Mouse (Mus musculus) yolk sac, embryonic 10.5 days (tissue): Measurements from ENCODE around the gene Fam172a.

ENCODE experiments used
- DNase-seq: peaks from one replicate; pipeline ENCODE4 v3.0.0-alpha.2; 2017; ENCODE audit warnings: low spot score

The Fam172a gene

DNA sequence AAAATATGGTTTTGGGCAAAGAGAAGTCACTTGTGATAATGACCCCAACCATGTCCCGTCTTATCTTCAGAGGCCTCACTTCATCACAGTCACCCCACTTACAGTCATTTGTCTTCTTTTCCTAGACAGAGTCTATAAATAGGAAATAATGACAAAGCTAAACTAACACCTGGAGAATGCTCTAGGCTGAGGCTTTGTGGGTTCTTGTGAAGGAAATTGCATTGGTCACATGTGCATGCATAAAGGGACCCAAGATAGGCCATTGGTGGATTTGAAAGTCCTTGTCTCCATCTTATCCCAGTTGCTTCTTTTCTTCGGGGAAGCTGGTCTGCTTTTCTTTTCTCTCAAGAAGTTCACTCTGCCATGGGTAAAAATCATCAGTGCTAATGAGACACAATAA is 400.5 kb downstream of the Fam172a start:
- DNase-seq, result no peak

DNA sequence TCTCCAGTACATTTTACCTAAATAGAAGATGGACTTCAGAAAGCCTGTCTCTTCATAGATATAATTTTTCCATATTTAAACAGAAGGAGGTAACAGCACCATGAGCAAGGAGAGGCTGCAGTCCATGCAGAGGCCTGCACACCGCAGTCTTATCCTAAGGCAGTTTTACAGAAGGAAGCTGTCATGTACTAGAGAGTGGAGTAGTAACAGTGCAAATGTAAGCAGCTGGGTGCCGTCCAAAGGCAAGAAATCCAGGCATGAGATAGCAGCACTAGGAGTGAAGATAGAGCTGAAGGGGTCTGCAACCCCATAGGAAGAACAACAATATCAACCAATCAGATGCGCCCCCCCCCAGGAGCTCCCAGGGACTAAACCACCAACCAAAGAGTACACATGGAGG is 403.0 kb downstream of the Fam172a start:
- no peak for DNase-seq

DNA sequence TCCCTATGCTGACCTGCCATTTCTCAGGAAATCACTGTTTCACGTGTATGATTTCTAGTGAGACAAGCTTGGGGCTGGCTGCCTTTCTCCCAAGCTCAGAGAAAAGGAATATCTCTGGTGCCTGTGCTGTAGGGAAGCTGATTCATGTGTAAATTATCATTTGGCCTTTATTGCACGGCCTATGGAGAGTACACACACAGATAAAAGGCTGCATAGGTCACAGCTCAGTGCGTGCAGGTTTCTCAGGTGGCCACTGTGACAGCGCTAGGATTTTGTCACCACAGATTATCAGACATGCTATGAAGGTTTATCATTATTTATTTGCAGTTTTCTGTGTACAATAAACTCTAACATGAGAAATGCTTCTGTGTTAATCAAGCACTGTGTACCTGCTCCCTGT is 408.8 kb downstream of the Fam172a start:
- no peak for DNase-seq

DNA sequence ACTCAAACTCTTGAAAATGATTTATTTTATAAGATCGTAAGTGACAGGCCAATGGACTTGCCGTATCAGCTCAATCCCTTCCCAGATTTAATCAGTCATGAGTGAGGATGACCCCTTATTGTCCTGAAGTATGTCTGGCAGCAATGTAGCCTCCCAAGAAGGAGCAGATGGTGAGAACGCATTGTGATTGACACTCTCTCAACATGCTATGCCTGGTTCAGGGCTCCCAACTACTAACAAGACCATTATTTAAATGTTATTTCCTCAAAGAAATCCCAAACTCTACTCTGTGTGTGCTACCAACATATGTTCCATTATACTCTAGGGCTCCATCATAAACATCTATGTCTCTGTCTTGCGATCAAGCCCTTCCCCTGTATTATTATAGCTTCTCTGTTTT is 412.1 kb downstream of the Fam172a start:
- DNase-seq, result no peak

DNA sequence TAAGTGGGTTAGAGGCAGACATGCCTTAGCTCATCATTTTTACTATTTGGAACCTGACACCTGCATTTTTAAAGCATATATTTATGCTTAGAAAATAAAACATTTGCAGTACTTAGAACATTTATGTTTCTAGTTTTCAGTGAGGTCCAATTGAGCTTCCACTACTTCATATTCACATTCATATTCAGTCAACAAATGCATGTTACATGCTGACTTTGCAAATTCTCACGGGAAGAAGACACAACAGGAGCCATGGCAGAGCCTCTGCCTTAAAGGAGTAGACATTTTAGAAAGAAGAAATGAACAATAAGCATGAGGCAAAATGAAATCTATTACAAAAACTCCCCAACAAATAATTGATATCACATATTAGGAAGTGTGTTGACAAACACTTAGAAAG is 416.9 kb downstream of the Fam172a start:
- no peak for DNase-seq

DNA sequence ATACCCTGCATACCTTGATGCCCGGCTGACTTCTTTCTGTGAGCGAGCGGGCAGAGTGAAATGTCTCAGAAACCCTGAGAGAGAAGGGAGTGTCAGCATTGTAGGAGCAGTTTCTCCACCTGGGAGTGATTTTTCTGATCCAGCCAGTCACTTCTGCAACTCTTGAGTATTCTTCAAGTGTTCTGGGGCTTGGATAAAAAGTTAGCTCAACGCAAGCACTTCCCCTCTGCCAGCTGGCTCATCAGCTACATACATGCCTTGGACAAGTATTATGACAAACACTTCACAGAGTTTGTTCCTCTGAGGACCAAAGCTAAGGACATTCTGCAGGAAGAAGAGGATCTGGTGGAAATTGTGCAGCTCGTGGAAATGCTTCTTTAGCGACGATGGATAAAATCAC is 420.2 kb downstream of the Fam172a start:
- no peak for DNase-seq

DNA sequence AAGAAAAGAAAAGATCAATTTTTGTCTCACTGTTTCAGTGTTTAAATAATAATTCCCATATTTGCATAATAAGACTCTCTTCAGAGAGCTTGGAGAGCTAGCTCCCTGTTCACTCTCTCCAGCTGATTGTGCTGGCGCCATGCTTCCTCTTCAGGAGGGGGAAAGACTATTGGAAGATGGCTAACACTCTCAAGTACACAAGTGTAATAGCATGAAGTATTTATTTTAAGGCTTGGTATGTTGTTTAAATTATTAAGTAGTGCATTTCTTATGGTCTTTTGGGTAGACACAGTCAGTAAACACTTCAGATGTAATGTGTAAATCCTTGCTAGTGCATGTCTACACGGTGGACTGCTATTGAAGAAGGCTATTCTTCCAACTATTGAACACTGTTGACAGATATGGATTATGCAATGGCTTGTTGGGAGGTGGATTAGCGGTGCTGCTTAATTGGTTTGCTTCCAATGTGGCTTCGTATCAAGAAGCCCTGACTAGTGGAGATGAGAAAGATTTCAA is 422.1 kb downstream of the Fam172a start:
- DNase-seq, result no peak

DNA sequence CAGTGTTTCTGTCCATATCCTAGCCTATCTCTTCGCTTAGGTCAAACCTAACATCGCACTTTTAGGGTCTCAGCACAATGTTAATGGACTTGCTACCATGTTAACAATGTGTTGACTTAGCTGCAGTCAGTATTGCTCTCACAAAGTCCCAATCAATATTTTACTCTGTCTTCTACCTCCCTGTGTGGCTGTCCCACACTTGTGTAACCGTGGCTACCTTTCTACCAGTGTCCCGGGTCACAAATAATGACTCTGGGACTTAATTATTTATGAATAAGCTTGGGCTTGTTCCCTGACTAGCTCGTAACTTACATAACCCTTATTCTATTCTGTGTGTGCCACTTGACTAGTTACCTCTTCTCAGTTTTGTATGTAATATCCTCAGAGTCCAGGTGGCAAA is 455.6 kb downstream of the Fam172a start:
- no peak for DNase-seq

DNA sequence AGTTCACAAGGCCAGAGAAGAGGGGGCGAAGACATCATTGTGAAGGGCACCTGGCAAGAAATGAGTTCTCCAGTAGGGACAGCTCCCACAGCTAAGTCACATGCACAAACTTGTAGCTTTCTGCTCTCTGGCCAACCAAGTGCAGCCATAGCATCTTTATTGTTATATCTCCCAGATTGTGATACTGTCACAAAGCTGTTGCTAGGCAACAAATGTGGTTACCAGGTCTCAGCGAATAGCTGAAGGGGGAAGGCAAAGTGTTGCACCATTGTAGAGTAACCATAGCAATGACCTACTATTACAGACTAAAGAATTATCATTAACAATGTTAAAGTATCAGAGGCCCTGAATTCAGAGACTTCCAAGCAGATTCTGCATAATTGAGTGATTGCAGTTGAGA is 460.3 kb downstream of the Fam172a start:
- DNase-seq, result no peak

DNA sequence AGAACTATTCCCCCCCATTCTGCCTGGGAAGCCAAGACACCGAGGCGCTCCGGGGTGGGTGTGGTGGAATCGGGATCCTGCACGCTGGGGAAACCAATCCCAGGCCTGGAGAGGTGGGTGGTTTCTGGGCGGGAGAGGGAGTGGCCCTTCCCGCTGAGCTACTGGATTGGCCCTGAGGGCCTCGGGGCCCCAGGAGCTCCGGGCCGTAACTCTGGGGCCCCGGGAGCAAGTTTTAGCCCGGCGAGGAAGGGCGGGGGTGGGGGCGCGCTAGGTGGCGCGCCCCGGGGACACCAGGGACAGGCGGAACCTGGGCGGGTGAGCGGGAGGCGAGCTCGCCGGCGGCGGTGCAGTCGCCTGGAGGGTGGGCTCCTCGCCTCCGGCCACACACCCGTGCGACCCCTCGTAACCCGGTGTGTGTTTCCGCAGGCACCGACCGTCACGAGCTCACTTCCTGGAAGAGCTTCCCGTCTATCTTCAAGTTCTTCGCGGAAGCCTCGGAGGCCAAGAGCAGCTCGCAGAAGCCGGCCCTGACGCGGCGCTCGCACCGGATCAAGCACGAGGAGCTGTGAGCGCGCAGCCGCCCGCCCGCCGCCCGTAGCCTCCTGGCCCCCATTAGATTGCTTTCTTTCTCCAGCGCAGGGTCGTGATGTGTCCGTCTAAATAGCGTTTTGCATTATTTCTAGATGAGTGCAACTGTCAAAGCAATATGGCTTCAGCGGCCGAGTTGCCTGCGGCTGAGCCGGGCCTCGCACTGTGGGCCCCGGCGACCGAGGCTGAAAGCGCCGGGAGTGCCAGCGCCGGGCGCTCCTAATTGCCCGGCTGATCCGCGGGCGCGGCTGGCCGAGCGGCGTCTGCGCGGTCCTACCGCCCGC is 461.5 kb downstream of the Fam172a start:
- DNase-seq, result peak; percentile 76

DNA sequence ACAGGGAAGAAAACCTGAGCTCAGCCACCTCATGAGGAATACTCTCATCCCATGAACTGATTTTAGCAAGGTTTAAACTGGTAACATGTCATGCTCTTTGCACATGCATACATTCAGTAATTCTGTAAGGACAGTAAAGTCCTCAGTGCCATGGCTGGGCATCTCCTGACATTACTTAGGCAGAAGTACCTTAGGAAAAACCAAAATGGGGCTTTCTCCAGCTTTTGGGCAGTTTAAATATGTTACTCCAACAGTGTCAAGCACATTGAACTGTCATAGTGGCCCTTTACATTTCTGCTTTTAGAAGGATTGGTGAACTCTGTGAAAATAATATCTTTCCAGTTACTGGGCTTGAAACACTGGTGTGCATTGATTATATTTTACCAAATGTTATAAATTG is 463.1 kb downstream of the Fam172a start:
- DNase-seq, result no peak

DNA sequence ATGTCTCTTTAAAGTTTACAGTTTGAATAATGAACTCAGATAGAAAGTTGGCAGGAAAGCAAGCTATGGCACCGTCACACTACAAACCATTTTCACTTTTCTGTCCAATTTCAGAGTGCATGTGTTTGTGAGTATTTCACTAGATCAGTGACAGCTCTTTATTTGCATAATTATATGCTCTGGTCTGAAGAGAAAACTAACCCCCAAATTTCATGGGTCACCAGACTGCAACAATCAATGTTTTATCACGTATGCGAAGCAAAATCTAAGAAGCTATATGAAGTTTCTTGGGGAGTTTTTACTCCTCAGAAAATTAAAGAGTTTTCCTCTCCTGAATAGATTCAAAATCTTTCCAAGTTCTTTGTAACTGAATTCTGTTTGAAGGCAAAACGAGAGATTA is 466.3 kb downstream of the Fam172a start:
- no peak for DNase-seq

DNA sequence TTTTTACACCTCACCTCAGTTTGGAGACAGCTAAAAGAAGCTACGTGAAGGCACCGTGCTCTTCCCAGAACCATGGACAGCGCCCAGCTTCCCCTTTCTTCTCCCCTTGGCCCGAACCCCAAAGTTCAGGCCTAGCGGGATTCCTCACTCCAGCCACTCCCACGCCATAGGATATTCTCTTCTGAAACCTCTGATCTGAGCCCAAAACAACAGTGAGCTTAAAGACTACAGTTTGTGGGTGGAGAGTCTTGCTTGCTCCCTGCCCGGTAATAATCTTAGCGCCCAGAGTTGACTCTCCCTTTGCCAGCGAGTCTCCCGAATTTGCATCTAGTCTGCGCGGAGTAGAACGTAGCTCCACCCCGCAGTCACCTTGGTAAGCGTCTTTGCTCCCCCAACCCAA is 469.5 kb downstream of the Fam172a start:
- no peak for DNase-seq

DNA sequence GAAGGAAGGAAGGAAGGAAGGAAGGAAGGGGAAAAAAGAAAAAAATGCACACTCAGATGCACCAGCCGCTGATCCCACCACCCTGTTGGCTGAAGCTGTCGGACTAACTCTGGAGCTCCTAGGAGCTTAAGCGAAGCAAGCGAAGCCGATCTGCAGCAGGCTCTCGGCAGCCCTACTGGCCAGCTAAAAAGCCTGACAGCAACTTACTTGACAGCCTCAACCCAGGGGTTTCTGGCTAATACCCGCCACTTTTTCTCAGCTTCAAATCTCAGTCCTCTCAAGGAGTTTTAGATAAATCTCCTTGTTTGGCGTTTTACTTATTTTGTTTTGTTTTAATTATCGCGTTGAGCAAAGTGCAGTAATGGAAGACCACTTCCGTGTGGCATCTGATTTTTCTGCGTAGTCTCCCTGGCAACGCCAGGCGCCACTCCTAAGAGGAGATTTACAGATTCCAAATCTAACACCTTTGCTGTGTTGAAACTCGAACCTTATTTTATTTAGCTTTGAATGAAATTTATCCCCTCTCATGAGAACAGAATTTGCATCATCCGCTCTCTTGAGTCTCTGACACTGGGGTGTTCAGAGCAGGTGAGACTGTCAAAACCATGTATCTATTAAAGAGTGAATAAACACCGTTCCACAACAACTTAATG is 470.3 kb downstream of the Fam172a start:
- DNase-seq, result no peak

DNA sequence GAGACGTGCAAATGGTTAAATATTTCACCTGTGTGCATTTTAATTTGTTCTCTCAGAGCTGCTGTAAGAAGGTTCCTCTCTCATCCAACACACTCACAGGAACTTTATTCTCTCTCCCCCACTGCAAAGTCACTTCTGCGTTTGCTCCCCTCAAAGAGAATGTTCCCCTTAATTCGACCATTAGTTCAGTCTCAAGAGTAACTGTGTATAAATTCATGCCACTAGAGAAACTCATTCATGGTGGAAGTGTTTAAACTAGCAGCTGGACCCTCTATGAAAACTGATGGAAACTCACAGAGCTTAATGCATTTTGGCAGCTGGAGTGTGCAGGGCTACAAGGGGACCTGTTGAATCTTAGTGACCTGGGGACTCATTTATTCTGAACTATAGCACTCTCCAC is 471.0 kb downstream of the Fam172a start:
- no peak for DNase-seq

DNA sequence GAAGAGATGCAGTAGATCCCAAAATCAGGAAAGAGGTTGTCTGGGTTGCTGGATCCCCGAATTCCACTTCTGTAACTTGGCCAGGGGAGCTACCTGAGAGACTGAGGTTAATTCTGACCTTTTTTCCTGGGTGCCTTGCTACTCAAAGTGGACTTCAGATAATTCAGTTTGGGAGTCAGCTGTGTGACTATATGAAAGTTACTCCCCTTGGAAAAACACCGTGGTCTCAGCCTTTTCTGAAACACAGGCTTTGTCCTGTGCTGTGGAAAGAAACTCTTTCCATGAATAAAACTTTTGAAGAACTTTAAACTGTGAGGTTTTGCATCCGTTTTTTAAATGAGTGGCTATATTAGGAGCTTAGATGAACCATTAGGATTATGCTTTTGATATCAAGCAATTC is 472.4 kb downstream of the Fam172a start:
- no peak for DNase-seq

DNA sequence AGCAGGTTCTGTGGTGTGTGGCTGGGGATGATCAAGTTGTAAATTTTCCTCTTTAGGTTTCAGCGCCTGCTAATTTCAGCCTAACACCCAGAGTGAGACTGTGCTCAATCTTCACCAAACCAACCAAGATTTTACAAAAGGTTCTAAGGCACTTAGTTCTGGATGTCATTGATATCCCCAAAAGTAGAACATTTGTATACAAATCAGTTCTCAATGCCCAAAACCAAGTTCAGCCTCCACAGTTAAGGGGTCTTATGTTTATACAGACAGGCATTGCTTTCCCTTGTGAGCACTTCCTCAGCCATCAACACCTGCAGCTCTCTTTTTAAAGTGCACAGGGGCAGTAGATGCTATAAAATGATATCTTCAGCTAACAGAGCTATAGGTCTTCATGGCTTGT is 473.1 kb downstream of the Fam172a start:
- DNase-seq, result no peak

DNA sequence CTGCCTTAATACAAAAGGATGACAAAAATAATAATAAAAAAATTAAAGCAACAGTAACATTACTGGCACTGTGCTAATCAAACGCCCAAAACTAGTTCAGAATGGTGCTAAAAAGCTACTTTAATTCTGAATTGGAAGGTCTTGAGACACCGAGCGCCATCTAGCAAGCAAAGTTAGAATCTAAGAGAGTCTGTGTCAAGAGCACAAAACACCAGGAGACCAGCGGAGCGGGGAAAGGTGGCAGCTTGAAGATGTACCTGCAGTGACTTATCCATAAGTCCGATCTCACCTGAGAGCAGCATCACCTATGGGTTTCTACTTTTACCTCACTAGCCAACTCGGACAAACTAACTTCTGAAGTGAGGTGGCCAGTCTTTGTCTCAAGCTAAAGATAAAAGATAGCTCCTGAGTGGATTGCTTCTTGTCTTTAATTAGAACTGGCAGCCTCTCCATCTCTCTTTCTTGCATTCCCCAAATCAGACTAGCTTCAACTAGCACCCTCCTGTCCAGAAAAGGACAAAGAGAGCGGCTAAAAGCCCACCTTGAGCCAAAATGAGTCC is 474.1 kb downstream of the Fam172a start:
- DNase-seq, result no peak

DNA sequence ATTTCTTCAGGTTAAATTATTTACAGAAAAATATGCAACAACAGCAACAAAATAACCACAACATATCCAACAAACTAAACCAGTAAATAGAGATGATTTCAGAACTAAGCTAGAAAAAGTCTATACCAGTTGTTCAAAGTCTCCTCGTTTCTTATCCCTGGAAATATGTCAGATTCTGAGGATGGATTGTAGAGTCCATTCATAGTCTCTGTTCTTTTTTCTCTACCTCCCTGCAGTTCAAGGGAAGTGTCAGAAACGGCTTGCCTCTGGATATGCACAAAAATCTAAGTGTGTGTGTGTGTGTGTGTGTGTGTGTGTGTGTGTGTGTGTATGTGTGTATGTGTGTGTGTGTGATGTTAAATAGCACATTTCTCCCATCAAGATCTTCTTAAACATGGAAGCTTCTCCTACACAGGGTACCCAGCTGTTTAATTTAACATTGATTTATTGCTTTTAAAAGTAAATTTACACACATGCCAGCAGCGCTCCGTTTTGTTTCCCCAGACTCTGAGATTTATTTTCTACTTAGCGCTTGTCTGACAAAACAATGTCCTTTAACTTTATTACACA is 475.6 kb downstream of the Fam172a start:
- no peak for DNase-seq

DNA sequence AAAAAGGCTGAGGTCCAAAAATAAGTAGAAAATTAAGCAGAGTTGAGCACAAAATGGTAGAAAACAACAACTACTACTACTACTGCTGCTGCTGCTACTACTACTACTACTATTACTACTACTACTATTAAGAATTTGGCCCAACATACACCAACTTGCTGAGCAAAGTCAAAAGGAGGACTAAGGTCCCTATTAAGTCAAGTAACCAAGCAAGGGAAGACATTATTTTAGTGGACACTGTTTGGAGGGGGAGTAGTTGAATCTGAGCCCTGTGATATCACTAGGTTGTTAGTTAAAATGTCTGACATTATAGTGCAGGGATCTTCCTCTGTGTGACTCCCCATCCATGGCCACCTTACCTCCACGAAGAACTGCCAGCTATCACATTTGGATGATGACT is 476.2 kb downstream of the Fam172a start:
- no peak for DNase-seq

DNA sequence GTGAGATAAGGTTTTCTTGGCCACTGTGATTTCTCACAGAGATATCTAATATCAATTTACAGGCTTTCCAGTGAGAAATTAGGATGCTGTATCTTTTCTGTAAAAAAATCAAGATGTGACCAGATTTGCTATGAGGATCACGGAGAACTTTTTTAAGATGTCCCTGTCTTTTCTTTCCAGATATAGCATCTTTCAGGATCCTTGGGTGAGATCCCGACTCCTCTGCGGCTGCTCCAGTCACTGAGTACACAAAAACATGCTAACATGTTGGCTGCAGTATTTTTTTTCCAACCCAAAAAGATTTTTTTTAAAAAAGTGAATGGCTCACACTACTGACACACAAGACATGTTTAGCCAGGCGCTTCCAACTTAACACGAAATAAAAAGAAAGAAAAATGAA is 476.9 kb downstream of the Fam172a start:
- no peak for DNase-seq

DNA sequence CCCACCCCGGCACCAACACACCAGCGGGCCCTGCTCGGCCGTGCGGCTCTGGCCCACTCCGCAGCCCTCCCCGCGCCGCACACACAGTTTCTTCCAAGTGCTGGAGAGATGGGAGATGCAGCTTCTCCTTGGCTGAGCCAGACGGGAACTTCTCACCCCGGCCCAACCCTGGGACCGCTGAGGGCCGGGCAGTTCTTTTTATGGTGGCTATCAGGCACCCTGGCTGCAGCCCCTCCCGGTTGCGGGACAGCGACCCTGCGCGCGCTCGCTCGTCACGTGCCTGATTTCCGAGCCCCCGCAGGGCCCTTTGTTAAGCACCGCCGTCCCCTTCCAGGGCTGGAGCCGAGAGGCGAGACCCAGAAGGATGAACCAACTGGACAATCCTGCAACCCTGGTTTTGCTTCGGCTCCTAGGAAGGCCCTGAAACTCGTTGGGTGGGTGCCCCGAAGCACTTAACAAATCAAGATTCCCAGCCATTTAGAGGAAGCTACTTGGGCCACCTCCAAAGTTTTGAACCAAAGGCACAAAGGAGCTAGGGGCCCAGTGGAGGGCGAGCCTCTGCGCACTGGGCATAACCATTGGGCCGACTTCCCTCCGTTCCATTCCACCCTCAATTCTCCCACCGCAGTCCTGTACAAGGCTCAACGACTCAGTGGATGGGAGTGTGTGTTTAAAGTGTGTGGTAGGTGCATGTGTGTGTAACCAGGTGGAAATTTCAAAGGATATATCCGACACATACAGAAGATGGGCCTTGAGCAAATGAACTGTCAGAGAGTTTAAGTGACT is 477.7 kb downstream of the Fam172a start:
- no peak for DNase-seq
